Mouse (Mus musculus) MEL-GATA-1-ER (cell line): ENCODE results near the gene Btd.

Experiments used
- DNase-seq: peaks from one replicate; pipeline ENCODE4 v3.0.0-alpha.2; 2012; ENCODE audit warnings: low read depth; ENCODE audit errors: extremely low read depth

The Btd gene

GRCm38 (mm10) chr14:31664903-31665565, 24.2 kb downstream of the Btd start:
- peak; percentile 36 for DNase-seq

- no peak for DNase-seq
Observed at GRCm38 (mm10) chr14:31665566-31665940, 24.7 kb downstream of the Btd start.

- DNase-seq = no peak
Observed at GRCm38 (mm10) chr14:31666931-31667705, 26.3 kb downstream of the Btd start.

- DNase-seq = no peak
Observed at GRCm38 (mm10) chr14:31667741-31668140, 26.9 kb downstream of the Btd start.

GRCm38 (mm10) chr14:31668326-31668725, 27.5 kb downstream of the Btd start:
- no peak for DNase-seq

GRCm38 (mm10) chr14:31669161-31669611, 28.4 kb downstream of the Btd start:
- no peak for DNase-seq

GRCm38 (mm10) chr14:31669642-31670490, 29.0 kb downstream of the Btd start:
- peak; percentile 58 for DNase-seq

GRCm38 (mm10) chr14:31671635-31672320, 30.9 kb downstream of the Btd start:
- no peak for DNase-seq

- DNase-seq = no peak
Observed at GRCm38 (mm10) chr14:31680656-31681055, 39.8 kb downstream of the Btd start.

- no peak for DNase-seq
Observed at GRCm38 (mm10) chr14:31681291-31681690, 40.5 kb downstream of the Btd start.

GRCm38 (mm10) chr14:31681931-31682555, 41.2 kb downstream of the Btd start:
- no peak for DNase-seq

- DNase-seq = no peak
Observed at GRCm38 (mm10) chr14:31683610-31684009, 42.8 kb downstream of the Btd start.

GRCm38 (mm10) chr14:31684343-31685040, 43.7 kb downstream of the Btd start:
- peak; percentile 37 for DNase-seq

GRCm38 (mm10) chr14:31685680-31686079, 44.9 kb downstream of the Btd start:
- peak; percentile 78 for DNase-seq

GRCm38 (mm10) chr14:31686231-31686630, 45.4 kb downstream of the Btd start:
- no peak for DNase-seq

- DNase-seq = no peak
Observed at GRCm38 (mm10) chr14:31692536-31692935, 51.7 kb downstream of the Btd start.

GRCm38 (mm10) chr14:31696206-31696984, 55.6 kb downstream of the Btd start:
- DNase-seq = no peak

GRCm38 (mm10) chr14:31696985-31697303, 56.1 kb downstream of the Btd start:
- no peak for DNase-seq

GRCm38 (mm10) chr14:31697346-31697745, 56.5 kb downstream of the Btd start:
- no peak for DNase-seq

- no peak for DNase-seq
Observed at GRCm38 (mm10) chr14:31697755-31698154, 56.9 kb downstream of the Btd start.
